Mouse (Mus musculus): ENCODE measurements around the gene Slc9a9. TPM values are rescaled to one million over a fixed set of nuclear protein-coding genes. Genes with fewer than 3 reads are reported as not detected.

Slc9a9 gene
- polyA plus RNA-seq, 1 experiment: 16.0 TPM

- Histone ChIP-seq H3K4me1 (ENCODE audit: control insufficient read depth, insufficient read depth, low read length) (no peaks in the 10 kb centered on the region), H3K4me3 (ENCODE audit: insufficient read depth, low read length) (no peak overlapping the region), H3K27ac (ENCODE audit: insufficient read depth, low read length) (no peak overlapping the region)
- TF ChIP-seq CTCF (IDR thresholded peaks at IDR 0.05; ENCODE audit: extremely low read depth, insufficient read depth, low read length) (no peak), POLR2A (IDR thresholded peaks at IDR 0.05; ENCODE audit: extremely low read depth, insufficient read depth, low read length) (no peak)
Observed at GRCm38 (mm10) chr9:95279590-95280344, 610.1 kb downstream of the Slc9a9 start.

Other genes with a start within 250 kb of the Slc9a9 start
- gene 1190002N15Rik, start 131.8 kb upstream of the Slc9a9 start, polyA plus RNA-seq (2012; rRNA removed): 27.5 and 28.5 TPM in 2 replicates